In genomic region chr6:115944638-115945037, GRCm38 (mm10) we compare ENCODE assay signal across 31 mouse cellular contexts. TPM values are rescaled to one million over a fixed set of nuclear protein-coding genes. Genes with fewer than 3 reads are reported as not detected.
A peak's percentile ranks its signal among the peaks of the same experiment; 100 is the strongest.
DNase-seq lines count a peak whose midpoint lies in the region; ATAC-seq and TF ChIP-seq lines count a peak whose summit lies in the region.
"Had no signal": no experiment of that assay in that cellular context is flagged by ENCODE, and none has a peak within 500 bp of the region (broad histone marks: within the 10 kb centered on the region; RNA-seq: fewer than 3 reads in every experiment).

Gene H1foo, plus strand, starts transcription at chr6:115944938.

- peaks cover 66% of the 10 kb centered on the region for H3K4me1 ChIP-seq in heart, embryonic 10.5 days
- H3K4me1 ChIP-seq in ES-E14 (ENCODE audit: control insufficient read depth in 2 of 2, insufficient read depth in 2 of 2, low read length in 2 of 2, poor library complexity in 1 of 2): peaks cover 0 to 4% of the 10 kb centered on the region in 2 experiments; a peak in 1 of 4 replicates
- peaks cover 16% of the 10 kb centered on the region for H3K4me1 ChIP-seq in hindbrain, embryonic 12.5 days
- H3K4me1 ChIP-seq in midbrain, embryonic 15.5 days: peaks cover 4% of the 10 kb centered on the region; the same call in 1 of the 2 replicates

- H3K4me2 ChIP-seq in hindbrain, embryonic 12.5 days (replicated peaks): no peak within 1 kb of the TSS
- H3K4me2 ChIP-seq in midbrain, embryonic 15.5 days: no peak within 1 kb of the TSS
- H3K4me2 ChIP-seq: embryonic facial prominence, embryonic 12.5 days; embryonic facial prominence, embryonic 15.5 days; forebrain, embryonic 12.5 days; forebrain, embryonic 15.5 days; heart, embryonic 12.5 days; heart, embryonic 15.5 days; hindbrain, embryonic 15.5 days had no signal

- no peak for DNase-seq in heart, embryonic 10.5 days (ENCODE audit: low spot score)
- no peak for DNase-seq in heart, postnatal 36 days
- DNase-seq in ES-E14 (ENCODE audit: low read depth, low spot score): no peak
- DNase-seq: adrenal gland, adult 8-10 months; adrenal gland, postnatal 25 days; B cell, adult 2 months; cerebellum, adult 18-20 months; cerebellum, adult 9-10 months; cerebellum, postnatal 25 days; gastrocnemius, postnatal 14 days; heart, adult 11 months; heart, postnatal 10 days; heart, postnatal 4 days had no signal

- no peaks in the 10 kb centered on the region for H3K9me3 ChIP-seq in heart, embryonic 10.5 days
- H3K9me3 ChIP-seq in ES-E14 (ENCODE audit: control insufficient read depth, insufficient read depth, low read depth, low read length): no peaks in the 10 kb centered on the region
- H3K9me3 ChIP-seq in hindbrain, embryonic 12.5 days (replicated peaks): no peaks in the 10 kb centered on the region
- H3K9me3 ChIP-seq in midbrain, embryonic 15.5 days: no peaks in the 10 kb centered on the region
- H3K9me3 ChIP-seq: embryonic facial prominence, embryonic 12.5 days; embryonic facial prominence, embryonic 15.5 days; forebrain, embryonic 12.5 days; forebrain, embryonic 15.5 days; heart, embryonic 12.5 days; heart, embryonic 15.5 days; hindbrain, embryonic 15.5 days had no signal

- in situ Hi-C loops in ES-E14 (cut with MboI; ENCODE audit: low sequenced_read_pairs in 2 of 2, unreplicated experiment in 2 of 2): no loop called here

- no peak within 1 kb of the TSS for H3K4me3 ChIP-seq in heart, embryonic 10.5 days
- H3K4me3 ChIP-seq in ES-E14 (ENCODE audit: insufficient read depth in 1 of 2, low read depth in 1 of 2, low read length in 2 of 2, poor library complexity in 1 of 2, severe bottlenecking in 1 of 2) (no peak within 1 kb of the TSS), macrophage (ENCODE audit: inconsistent target) (no peak within 1 kb of the TSS)
- H3K4me3 ChIP-seq in hindbrain, embryonic 12.5 days: no peak within 1 kb of the TSS
- H3K4me3 ChIP-seq in midbrain, embryonic 15.5 days: no peak within 1 kb of the TSS
- H3K4me3 ChIP-seq: embryonic facial prominence, embryonic 12.5 days; embryonic facial prominence, embryonic 15.5 days; erythroblast, embryonic 14.5 days; forebrain, embryonic 12.5 days; forebrain, embryonic 15.5 days; heart, embryonic 12.5 days; heart, embryonic 15.5 days; hindbrain, embryonic 15.5 days had no signal

- no peaks in the 10 kb centered on the region for H3K36me3 ChIP-seq in heart, embryonic 10.5 days
- H3K36me3 ChIP-seq in ES-E14 (ENCODE audit: control insufficient read depth, insufficient read depth, low read length, poor library complexity, severe bottlenecking) (no peaks in the 10 kb centered on the region), macrophage (ENCODE audit: inconsistent target) (no peaks in the 10 kb centered on the region)
- H3K36me3 ChIP-seq in hindbrain, embryonic 12.5 days: no peaks in the 10 kb centered on the region
- no peaks in the 10 kb centered on the region for H3K36me3 ChIP-seq in midbrain, embryonic 15.5 days (replicated peaks)
- H3K36me3 ChIP-seq: embryonic facial prominence, embryonic 12.5 days; embryonic facial prominence, embryonic 15.5 days; forebrain, embryonic 12.5 days; forebrain, embryonic 15.5 days; heart, embryonic 12.5 days; heart, embryonic 15.5 days; hindbrain, embryonic 15.5 days had no signal

- intact Hi-C loops in heart, postnatal 36 days (cut with DNase I): no loop called here

- peak within 1 kb of the TSS; percentile 56 for H3K27ac ChIP-seq in heart, embryonic 10.5 days
- H3K27ac ChIP-seq in ES-E14 (ENCODE audit: insufficient read depth, low read depth, low read length, poor library complexity, severe bottlenecking) (no peak within 1 kb of the TSS), macrophage (peak within 1 kb of the TSS; percentile 21)
- H3K27ac ChIP-seq in hindbrain, embryonic 12.5 days: no peak within 1 kb of the TSS
- no peak within 1 kb of the TSS for H3K27ac ChIP-seq in midbrain, embryonic 15.5 days
- H3K27ac ChIP-seq: embryonic facial prominence, embryonic 12.5 days; embryonic facial prominence, embryonic 15.5 days; forebrain, embryonic 12.5 days; forebrain, embryonic 15.5 days; hindbrain, embryonic 15.5 days had no signal

- ATAC-seq in hindbrain, embryonic 12.5 days (ENCODE audit: low FRiP score): no peak
- no peak for ATAC-seq in midbrain, embryonic 15.5 days (replicated peaks)
- ATAC-seq: activated CD4-positive, CD25-positive, alpha-beta regulatory T cell, adult 4 months; forebrain, embryonic 15.5 days; intestine, postnatal 0 days had no signal

- no peaks in the 10 kb centered on the region for H3K79me2 ChIP-seq in macrophage (ENCODE audit: inconsistent target)

- H3K27me3 ChIP-seq in heart, embryonic 10.5 days (ENCODE audit: insufficient read depth, poor library complexity, severe bottlenecking): peaks cover 4% of the 10 kb centered on the region; the same call in 1 of the 2 replicates
- H3K27me3 ChIP-seq in hindbrain, embryonic 12.5 days: no peaks in the 10 kb centered on the region
- H3K27me3 ChIP-seq in midbrain, embryonic 15.5 days (replicated peaks): no peaks in the 10 kb centered on the region
- H3K27me3 ChIP-seq: embryonic facial prominence, embryonic 12.5 days; embryonic facial prominence, embryonic 15.5 days; forebrain, embryonic 12.5 days; forebrain, embryonic 15.5 days; heart, embryonic 12.5 days; heart, embryonic 15.5 days; hindbrain, embryonic 15.5 days had no signal

- H3K9ac ChIP-seq in ES-E14 (ENCODE audit: insufficient read depth, low read depth, low read length, poor library complexity, severe bottlenecking): 0 out of 2 replicates have a peak within 1 kb of the TSS, but pooled peaks have one; percentile 0
- no peak within 1 kb of the TSS for H3K9ac ChIP-seq in hindbrain, embryonic 12.5 days
- no peak within 1 kb of the TSS for H3K9ac ChIP-seq in midbrain, embryonic 15.5 days
- H3K9ac ChIP-seq: embryonic facial prominence, embryonic 12.5 days; embryonic facial prominence, embryonic 15.5 days; forebrain, embryonic 12.5 days; forebrain, embryonic 15.5 days; heart, embryonic 12.5 days; heart, embryonic 15.5 days; hindbrain, embryonic 15.5 days had no signal

- 85% methylated on average over 5 of the region's 5 CpGs for WGBS in heart, embryonic 10.5 days
- WGBS in macrophage (ENCODE audit: missing documents): 96% methylated on average over 5 of the region's 5 CpGs
- 88% methylated on average over 5 of the region's 5 CpGs for WGBS in hindbrain, embryonic 12.5 days
- 83% methylated on average over 5 of the region's 5 CpGs for WGBS in midbrain, embryonic 15.5 days

TF ChIP-seq in ES-E14, 5 proteins besides CTCF, POLR2A, EP300 and RAD21:
- no peak for TF ChIP-seq ZC3H11A (IDR thresholded peaks at IDR 0.05; ENCODE audit: borderline replicate concordance, low read depth, low read length)
- no peak for TF ChIP-seq HCFC1 (IDR thresholded peaks at IDR 0.05; ENCODE audit: borderline replicate concordance, insufficient read depth, low read length)
- TF ChIP-seq CHD2 (IDR thresholded peaks at IDR 0.05; ENCODE audit: low read depth, low read length): no peak
- TF ChIP-seq ZNF384 (IDR thresholded peaks at IDR 0.05; ENCODE audit: low read depth, low read length): no peak
- TF ChIP-seq MAFK (IDR thresholded peaks at IDR 0.05; ENCODE audit: insufficient read depth, low read depth, low read length): no peak

RNA-seq across cellular contexts. Expression of gene H1foo, which starts in this region (rescaled TPM):
- polyA plus RNA-seq in heart, embryonic 10.5 days (2016; fragmentation: Nextera tagmentation; extraction: Ambion mirVana): not detected in 2 replicates
- not detected for total RNA-seq in heart, postnatal 36 days (2021)
- total RNA-seq in ES-E14 (2012; rRNA removed): not detected in 2 replicates
- total RNA-seq in macrophage (2018; cell fraction: chromatin; rRNA removed): 1 to 10 TPM in 1 of 26 experiments, not detected in 25; 1.4 TPM
- total RNA-seq in macrophage (2018; cell fraction: cytosol; rRNA removed): under 1 TPM in 3 of 26 experiments, not detected in 23; 0.14 to 0.42 (median 0.19) TPM
- under 1 TPM in 1 of 26 experiments, not detected in 25; 0.76 TPM for total RNA-seq in macrophage (2018; cell fraction: nucleus; rRNA removed)
- not detected in 3 replicates for polyA plus RNA-seq in macrophage (2018)
- not detected in 2 replicates for polyA plus RNA-seq in hindbrain, embryonic 12.5 days (2016; fragmentation: Nextera tagmentation; extraction: Ambion mirVana)
- polyA plus RNA-seq in midbrain, embryonic 15.5 days (2015; fragmentation: Nextera tagmentation; extraction: Ambion mirVana): not detected in 2 replicates
- total RNA-seq: adrenal gland, postnatal 25 days; common myeloid progenitor, adult 5-6 weeks; gastrocnemius, postnatal 14 days; gastrocnemius, postnatal 4 days; heart, adult 8-10 months; heart, postnatal 10 days; heart, postnatal 4 days had no signal
- polyA plus RNA-seq: embryonic facial prominence, embryonic 12.5 days; embryonic facial prominence, embryonic 15.5 days; erythroblast, embryonic 14.5 days; forebrain, embryonic 12.5 days; forebrain, embryonic 15.5 days; heart, embryonic 12.5 days; heart, embryonic 15.5 days; hindbrain, embryonic 11.5 days; hindbrain, embryonic 15.5 days; intestine, embryonic 14.5 days; intestine, postnatal 0 days had no signal

Comparison
In these comparisons a context has a peak if more than half of its experiments do, and no peak if none do; other contexts are left out.
1. H3K27ac ChIP-seq: peak in heart, embryonic 10.5 days (single experiment) and macrophage (single experiment); none in ES-E14 (single experiment), hindbrain, embryonic 12.5 days (single experiment) and midbrain, embryonic 15.5 days (single experiment).